Mouse (Mus musculus): ENCODE measurements around the gene Psmd8.

Psmd8 gene

DNA sequence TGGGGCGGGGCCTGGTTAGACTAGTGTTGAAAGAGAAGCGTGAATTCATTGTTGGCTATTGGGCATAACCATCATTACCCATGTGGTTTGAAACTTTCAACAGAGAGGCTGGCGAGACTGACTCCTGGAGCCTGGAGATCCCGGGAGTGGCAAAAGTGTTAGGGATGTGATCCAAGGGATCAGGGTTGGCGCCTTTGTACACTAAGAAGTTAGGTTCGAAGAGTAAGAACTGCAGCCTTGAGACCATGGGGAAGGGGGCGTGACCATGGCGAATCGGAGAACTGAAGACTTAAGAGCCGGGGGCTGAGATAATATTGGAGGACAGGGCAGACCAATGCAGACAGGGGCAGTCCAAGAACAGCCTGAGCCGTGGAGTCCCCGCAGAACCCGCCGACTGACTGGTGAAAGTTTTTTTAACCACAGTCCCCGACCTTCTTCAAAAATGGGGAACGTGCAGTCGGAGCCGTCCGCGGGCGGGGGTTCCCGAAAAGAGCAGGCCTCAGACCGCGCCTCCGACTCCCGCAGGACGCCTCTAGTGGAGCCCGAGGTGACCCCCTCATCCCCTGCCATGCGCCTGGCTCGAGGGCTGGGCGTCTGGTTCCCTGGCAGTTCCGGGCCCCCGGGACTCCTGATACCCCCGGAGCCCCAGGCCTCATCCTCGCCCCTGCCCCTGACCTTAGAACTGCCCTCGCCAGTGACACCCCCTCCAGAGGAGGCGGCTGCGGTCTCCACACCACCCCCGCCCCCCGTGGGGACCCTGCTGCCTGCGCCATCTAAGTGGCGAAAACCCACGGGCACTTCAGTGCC lies 9.5 kb downstream of the Psmd8 start:
- DNase-seq (ENCODE audit: low read depth in 1 of 2, low spot score in 2 of 2): peak in 1 of 2 experiments; percentile 69

DNA sequence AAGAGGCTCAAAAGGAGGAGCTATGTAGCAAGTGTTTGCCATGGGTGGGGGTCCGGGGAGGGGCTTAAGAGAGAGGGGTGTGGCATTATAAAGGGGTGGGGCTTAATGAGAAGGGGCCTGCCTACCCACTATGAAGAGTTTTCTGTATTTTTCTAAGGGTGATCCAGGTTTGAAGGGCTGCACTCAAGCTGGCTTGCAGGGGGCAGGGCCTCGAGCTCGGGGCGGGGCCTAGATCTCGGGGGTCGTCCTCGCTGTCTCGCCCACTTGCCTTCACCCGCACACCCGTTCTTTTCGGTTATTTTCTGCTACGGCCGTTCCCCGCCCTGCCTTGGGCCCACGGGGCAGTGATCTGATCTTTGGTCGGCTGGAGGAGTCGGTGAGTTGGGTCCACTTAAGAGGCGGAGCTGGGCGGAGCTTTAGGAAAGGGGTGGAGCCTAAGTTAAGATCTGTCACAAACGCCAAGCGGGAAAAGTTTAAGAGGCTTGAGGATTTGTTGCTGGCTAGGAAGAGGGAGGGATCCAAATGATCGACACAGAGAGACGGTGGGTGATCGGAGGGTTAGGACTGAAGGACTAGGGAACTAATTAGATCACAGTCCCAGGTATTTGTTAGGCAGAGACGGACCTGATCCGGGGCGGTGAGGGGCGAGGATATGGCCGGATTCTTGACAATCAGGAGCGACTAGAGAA lies 10.3 kb downstream of the Psmd8 start, which contains the start of the genes Ggn and Spred3:
Gene Ggn, plus strand, starts transcription at position 145 of the 689 bp plus-strand sequence.
Gene Spred3, minus strand, starts transcription at position 346 of the 689 bp plus-strand sequence.
- DNase-seq (ENCODE audit: low read depth in 1 of 2, low spot score in 2 of 2): peak in 1 of 2 experiments; percentile 47

DNA sequence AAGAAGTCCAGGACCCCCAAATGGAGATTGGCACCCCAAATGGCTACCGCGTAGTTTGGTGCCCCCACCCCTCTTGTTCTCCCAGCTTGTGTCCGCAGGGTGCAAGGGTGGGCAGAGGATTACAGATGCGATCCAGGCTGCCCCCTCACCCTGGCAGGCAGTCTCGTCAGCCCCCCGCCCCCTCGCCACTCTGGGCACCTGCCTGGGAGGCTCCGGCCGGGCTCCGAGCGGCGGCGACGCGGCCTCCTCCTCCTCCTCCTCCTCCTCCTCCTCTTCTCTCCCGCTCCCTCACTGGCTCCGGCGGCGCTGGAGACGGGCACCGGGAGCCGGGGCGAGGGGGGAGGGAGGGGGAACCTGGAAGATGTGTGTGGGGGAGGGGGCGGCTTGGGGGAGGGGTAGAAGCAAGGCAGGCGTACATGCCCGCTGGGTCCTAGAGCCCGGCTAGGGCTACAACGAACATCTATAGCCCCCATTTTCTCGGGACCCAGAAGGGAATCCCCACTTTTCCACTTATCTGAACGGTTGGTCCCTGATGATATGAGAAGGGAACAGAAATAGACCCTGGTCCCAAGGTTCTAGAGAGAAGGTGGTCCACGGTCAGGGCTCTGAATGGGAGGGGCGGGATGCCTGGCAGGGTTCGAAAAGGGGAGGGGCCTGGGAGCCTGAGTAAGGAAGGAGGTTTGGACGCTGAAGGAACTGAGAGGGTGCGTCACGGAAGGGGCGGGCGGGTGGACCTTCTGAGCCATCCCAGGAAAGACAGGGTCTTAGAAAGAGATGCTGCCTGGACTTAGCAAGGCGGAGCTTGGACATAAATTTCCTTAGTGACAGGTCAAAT lies 11.1 kb downstream of the Psmd8 start:
- no peak for DNase-seq (ENCODE audit: low read depth in 1 of 2, low spot score in 2 of 2)

DNA sequence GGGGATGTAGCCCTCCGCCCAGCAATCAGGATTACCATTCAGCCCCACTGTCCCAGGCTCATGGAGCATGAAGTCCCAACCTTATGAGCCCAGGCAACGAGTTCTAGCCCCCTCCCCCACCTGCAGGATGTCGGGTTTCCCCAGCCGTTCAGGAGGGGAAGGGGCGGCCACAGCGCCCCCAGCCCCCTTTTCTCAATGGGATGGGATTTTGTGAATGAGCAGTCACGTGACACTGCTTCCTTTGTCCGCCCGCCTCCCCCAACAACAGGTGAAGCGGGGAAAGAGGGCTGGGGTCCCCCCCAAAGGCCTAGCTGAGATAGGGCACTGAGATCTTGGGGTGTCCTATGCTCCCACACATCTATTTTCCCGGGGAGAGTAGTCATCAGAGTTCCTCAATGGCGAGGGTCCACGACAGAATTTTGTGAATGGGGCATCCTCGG lies 11.7 kb downstream of the Psmd8 start:
- DNase-seq (ENCODE audit: low read depth in 1 of 2, low spot score in 2 of 2): no peak

DNA sequence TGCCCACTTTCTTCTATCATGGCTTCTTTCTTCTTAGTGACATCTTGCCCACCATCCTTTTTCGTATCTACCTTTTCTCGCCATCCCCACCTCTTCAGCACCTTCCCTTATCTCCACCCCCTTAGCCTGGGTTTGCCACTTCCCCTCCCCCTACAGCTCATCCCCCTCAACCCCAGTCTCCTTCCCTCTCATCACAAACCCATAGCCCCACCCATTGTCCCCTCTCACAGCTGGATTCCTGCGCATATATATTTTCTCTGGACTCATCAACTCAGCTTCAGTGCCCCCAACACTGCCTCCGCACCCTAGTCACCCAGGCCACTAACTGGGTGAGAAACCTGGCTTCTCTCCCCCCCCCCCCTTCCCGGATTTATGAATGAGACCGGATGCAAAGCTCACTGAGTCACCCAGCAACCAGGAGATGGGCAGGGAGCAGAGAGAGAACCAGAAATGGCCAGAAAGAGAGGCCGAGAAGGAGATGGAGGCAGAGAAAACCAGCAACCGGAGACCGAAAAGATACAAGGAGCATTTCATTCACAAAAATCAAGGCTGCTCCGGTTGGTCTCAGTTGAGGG lies 12.3 kb downstream of the Psmd8 start:
- DNase-seq (ENCODE audit: low read depth in 1 of 2, low spot score in 2 of 2): no peak

DNA sequence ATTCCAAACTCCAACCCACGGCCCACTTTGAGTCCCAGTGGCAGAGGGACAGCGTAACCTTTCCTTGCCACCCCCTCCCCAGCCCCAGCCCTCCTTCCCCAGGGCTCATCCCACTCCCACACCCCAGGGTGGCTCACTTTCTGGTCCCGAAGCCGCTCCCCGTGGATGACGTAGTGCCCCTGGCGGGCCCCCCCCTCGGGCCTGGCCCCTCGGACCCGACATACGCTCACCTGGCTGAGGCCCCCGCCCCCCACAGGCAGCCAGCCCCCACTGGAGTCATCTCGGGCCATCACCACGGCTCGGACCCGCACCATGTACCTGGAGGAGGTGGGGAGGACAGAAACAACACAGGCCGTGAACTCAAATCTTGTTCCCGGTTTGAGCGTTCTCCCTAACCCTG lies 12.8 kb downstream of the Psmd8 start:
- no peak for DNase-seq (ENCODE audit: low read depth in 1 of 2, low spot score in 2 of 2)

DNA sequence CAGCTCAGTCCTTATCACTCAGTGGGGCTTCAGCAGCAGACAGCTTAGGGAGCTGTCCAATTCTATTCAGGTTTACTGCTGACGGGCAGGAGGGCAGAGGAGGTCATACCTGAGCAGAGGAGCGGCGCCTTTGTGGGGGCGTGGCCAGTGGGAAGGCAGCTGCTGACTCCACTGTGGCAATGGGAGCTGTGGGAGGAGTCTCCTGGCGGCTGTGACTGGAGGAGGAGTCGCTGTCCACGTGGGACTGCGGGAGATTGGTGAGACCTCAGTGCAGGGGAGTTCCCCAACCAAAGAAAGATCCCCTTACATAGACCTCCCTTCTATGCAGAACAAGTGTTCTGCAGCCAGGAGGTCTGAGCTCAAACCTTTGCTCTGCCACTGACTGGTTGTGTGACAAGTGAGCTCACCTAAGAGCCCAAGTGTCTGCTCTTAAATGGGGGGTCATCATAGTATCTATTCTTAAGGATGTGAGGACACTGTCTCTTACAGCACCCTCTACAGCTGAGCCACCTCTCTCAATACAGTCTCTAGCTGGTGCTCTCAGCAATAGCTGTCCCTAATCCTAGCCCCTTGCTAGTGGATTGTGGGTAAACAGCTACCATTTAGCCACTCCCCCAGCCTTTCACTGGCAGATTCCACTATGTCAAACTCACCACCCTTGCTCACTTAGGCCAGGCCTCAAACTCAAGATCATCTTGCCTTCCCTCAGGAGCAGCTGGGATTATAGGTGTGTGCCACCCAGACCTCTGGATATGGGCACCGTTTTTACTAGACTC lies 17.6 kb downstream of the Psmd8 start:
- DNase-seq (ENCODE audit: low read depth in 1 of 2, low spot score in 2 of 2): no peak

DNA sequence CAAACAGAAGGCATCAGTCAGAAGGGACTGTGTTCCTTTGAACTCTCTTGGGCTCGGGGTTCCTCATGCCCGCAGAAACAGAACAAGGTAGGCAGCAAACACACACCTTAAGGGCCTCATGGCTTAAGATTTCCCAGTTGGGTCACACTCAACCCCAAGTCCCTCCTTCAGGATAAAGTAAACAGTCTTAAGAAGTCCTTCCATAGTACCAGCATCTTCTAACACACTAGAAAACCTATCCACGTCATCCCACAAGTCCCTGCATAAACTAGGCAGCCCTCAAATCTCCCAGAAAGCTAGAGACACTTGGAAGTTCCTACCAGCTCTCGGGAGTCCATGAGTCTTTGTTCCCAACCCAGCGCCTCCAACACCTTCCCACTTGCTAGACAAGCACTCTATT lies 18.2 kb downstream of the Psmd8 start:
- DNase-seq (ENCODE audit: low read depth in 1 of 2, low spot score in 2 of 2): no peak

DNA sequence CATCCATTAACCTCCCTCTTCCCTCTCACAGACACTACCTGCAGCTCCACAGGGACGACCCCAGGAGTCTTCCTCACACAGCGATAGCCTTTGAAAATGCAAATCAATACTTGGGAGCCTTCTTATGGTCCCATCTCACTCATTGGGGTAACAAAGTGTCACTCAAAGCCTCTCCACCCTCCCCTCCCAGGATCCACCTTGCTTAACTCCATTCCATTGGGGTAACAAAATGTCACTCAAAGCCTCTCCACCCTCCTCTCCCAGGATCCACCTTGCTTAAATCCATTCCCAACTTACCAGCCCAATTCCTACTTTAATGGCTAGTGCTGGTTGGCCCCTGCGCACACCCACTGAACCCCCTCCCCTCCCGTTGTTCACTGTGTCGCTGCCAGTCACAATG lies 22.2 kb downstream of the Psmd8 start:
- DNase-seq (ENCODE audit: low read depth in 1 of 2, low spot score in 2 of 2): no peak

DNA sequence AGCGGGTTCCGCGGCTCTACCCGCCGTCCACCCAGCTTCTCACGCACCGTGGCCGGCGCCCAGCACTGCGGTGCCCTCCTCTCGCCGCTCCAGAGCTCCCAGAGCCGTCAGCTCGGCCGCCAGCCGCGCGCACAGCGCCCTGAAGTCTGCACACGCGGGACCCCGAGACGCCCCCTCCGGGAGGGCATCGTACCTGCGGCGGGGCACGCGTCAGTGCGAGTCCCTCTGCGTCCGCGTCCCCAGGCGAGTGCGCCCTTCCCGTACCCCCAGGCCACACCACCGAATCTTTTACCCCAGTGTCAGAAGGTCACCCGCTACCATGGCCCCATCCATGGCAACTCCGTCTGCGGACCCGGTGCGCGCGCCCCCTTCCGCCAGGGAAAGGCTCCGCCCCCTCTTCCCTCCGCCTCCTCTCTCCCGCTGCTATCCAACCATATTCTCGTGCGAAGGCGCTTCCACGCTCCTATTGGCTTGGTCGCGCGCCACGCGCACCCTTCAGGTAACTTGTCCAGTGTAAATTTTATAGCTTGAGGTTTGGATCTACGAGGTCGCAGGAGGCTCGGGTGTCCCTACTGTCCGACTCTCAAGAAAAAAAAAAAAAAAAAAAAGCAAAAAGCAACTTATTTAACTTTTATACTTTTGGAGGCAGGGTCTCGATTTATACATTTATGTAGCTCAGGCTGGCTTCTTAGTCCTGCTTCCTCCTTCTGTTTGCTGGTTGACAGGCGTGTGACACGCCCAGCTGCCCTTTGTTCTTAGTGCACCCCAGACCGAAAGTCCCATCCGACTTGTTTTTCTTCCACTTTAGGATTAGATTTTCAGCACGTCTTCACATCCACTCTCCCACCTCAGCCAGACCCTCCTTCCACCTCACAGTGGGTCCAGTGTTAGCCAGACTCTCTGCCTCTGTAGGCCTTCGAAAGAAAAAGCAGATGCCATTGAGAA lies 24.4 kb downstream of the Psmd8 start, which contains the start of gene Fam98c:
Gene Fam98c, minus strand, starts transcription at position 397 of the 945 bp plus-strand sequence.
- peak in 1 of 2 experiments; percentile 62 for DNase-seq (ENCODE audit: low read depth in 1 of 2, low spot score in 2 of 2)

DNA sequence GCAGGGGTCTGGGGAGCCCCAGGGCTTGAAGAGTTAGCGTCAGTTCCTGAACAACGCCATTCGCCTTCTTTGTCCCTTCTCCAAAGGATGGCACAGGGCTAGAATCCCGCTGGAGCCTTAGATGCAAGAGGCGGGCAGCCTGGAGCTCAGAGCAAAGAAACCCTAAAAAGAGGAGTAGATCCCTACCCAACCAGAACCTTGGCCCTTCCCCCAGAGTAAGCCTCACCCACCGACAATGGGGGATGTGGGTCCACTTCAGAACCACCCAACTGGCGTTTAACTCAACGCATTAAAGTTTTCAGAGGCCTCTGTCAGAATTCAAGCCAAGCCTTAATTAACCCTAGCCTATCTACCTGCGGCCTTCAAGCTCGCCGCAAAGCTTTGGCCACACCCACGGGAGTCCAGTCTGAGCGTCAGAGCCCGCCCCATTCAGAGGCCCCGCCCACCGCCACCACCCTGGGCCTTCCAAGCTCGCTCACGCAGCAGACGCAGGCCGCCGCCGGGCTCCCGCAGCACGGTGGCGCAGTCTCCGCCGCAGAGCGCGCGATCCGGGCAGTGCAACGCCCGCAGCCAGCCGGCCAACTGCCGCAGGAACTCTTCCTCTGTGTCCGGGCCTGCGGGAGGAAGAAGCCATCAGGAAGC lies 25.2 kb downstream of the Psmd8 start:
- peak in 1 of 2 experiments; percentile 75 for DNase-seq (ENCODE audit: low read depth in 1 of 2, low spot score in 2 of 2)

DNA sequence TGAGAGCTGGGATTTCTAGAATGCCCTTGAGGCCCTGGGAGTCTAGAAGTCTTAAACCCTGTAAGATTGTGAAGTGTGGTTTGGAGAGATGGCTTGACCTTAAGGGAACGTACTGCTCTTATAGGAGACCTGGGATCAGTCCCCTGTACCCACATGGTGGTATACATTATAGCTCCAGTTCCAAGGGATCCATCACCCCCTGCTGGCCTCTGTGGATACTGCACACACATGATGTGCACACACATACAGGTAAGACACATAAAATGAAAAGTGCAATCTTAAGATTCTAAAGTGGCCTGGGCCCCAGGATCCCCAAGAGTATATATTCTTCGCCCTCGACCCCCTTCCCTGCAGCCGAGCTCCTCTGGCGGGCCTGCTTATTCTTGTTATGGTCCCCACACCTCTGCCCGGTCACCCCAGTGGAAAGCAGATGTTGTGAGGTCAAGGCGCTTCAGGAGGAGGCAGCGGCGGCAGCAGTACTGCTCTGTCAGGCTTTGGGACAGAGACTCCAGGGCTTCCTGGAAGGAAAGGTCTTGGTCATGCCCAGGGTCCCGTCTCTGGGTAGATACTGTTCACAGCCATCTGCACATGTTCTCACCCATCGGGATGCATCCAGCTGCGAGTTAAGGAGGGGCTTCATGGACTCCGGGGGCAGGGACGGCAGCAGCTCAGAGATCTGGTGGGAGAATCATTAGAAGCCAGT lies 26.3 kb downstream of the Psmd8 start:
- DNase-seq (ENCODE audit: low read depth in 1 of 2, low spot score in 2 of 2): no peak

DNA sequence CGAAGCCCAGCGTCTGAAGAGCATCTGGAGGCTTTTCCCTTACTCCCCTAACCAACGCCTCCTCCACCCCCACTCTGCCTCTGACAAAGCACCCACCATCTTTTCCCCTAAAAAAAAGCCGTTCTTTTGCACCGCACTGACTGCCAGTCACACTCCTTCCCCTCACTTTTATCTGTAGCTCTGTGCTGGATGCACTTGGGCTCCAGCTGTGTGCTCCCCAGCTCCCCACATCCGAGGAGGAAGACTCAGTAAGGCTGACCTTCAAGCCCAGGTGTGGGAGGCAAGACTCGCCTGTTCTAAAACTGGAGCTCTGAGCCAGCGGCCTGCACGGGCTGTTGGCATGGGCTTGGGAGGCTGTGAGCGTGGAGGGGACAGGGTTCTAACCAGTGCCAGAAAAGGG lies 29.0 kb downstream of the Psmd8 start:
- DNase-seq (ENCODE audit: low read depth in 1 of 2, low spot score in 2 of 2): no peak

DNA sequence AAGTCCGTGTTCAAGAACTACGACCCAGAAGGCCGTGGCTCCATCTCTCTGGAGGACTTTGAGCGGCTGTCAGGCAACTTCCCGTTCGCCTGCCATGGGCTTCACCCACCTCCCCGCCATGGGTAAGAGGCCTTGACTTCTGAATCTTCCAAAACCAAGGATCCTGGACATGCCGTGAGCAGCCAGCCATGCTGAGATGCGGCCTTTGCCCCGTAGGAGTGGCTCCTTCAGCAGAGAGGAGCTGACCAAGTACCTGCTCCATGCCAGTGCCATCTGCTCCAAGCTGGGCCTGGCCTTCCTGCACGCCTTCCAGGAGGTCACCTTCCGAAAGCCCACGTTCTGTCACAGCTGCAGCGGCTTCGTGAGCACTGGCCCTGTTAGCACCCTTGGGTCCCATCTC lies 31.7 kb downstream of the Psmd8 start:
- no peak for DNase-seq (ENCODE audit: low read depth in 1 of 2, low spot score in 2 of 2)

DNA sequence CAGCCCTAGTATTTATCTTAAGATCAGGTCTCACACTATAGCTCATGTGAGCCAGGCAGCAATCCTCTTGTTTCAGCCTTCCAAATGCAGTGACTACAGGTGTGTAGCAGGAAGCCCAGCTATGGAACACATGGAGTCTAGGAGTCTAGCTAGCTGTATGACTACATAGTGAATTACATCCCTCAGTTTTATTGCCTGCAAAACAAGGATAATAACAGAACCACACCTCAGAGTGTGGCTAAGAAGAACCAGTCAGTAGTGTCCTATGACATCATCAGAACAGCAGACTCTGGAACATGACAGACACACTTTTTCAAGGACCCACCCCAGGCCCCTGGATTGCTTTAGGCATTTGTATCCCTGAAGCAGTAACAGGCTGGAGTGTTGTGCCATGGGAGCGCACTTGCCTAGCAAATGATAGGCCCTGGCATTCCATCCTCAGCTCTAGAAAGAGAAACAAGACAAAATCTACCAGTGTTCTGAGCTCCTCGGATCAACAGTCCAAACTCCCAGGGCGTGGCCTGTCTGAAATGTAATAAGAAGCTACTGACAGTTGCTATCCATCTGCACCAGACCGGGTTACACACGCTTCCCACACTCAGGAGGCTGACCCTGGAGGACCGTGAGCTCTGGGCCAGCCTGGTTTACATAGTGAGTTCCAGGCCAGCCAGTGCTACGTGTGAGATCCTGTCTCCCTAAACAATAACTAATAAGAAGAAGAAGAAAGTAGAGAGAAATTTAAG lies 33.7 kb downstream of the Psmd8 start:
- no peak for DNase-seq (ENCODE audit: low read depth in 1 of 2, low spot score in 2 of 2)

DNA sequence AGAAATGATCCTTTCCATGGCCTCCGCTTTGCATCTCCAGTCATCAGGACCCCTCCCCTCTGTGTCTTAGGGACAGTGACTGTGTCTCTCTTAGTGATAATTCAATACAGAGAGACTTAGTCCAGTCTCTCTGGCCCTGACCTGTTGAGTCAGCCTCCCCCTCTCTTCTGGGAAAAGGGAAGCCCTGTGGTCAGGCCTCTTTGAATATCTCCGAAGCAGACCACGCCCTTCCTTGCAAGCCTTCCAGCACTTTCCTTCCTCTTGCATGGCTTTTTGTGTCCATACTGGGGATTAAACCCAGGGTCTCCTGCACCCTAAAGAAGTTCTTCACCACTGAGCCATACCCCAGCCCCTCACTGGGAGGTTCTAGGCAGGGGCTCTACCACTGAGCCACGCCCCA lies 36.5 kb downstream of the Psmd8 start:
- peak; percentile 16 to 39 for DNase-seq (ENCODE audit: low read depth in 1 of 2, low spot score in 2 of 2)

DNA sequence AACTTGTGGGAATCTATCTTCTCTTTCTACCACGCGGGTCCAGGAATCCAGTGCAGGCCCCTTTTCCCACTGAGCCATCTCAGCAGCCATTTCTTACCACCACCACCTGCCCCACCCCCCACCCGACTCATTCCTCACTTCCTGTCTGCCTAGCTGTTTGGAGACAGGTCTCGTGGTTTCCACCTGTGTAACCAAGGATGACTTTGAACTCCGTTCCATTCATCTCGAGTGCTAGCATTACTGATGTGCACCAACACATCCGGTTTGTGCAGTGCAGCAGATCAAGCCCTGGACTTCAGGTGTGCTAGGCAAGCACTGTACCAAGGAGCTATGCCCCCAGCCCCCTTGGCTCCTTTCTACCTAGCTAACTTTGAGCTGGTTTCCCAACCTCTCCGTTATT lies 39.1 kb downstream of the Psmd8 start:
- no peak for DNase-seq (ENCODE audit: low read depth in 1 of 2, low spot score in 2 of 2)
